Mouse (Mus musculus) embryonic facial prominence, embryonic 11.5 days (tissue): Measurements from ENCODE around the gene Cd22. TPM values are rescaled to one million over a fixed set of nuclear protein-coding genes. Genes with fewer than 3 reads are reported as not detected.

Experiments used
- ATAC-seq: fragments of 200-750 bp; cut with Nextera tagmentation; replicated peaks from 2 replicates; pipeline ENCODE4 v1.8.0; 2017; ENCODE audit warnings: low read depth; ENCODE audit not compliant: insufficient number of reproducible peaks, low FRiP score, low TSS enrichment
- DNase-seq: peaks from one replicate; pipeline ENCODE4 v3.0.0-alpha.2; 2015; ENCODE audit warnings: low spot score
- H3K27ac ChIP-seq: fragments of 300-500 bp; sonication (generic); replicated peaks from 2 replicates; pipeline ENCODE4 v1.5.1; 2014; ENCODE audit warnings: mild to moderate bottlenecking, low read depth, low read length, control low read depth
- H3K27me3 ChIP-seq: fragments of 300-500 bp; sonication (generic); 2 replicates; pipeline ENCODE4 v1.6.1; 2014; ENCODE audit warnings: mild to moderate bottlenecking, low read length, moderate library complexity, mixed read lengths; ENCODE audit not compliant: control insufficient read depth, insufficient read depth
- H3K36me3 ChIP-seq: fragments of 300-500 bp; sonication (generic); replicated peaks from 2 replicates; pipeline ENCODE4 v1.6.1; 2014; ENCODE audit warnings: low read depth, mild to moderate bottlenecking, low read length, moderate library complexity, mixed read lengths; ENCODE audit not compliant: control insufficient read depth, insufficient read depth
- H3K4me1 ChIP-seq: fragments of 300-500 bp; sonication (generic); 2 replicates; pipeline ENCODE4 v1.6.1; 2014; ENCODE audit warnings: low read length, mixed read lengths; ENCODE audit not compliant: control insufficient read depth, insufficient read depth
- H3K4me2 ChIP-seq: fragments of 300-500 bp; sonication (generic); 2 replicates; pipeline ENCODE4 v1.6.1; 2014; ENCODE audit warnings: low read depth, mild to moderate bottlenecking, control low read depth, low read length, moderate library complexity
- H3K4me3 ChIP-seq: fragments of 300-500 bp; sonication (generic); 2 replicates; pipeline ENCODE4 v1.5.1; 2014; ENCODE audit warnings: low read depth, low read length, control low read depth
- H3K9ac ChIP-seq: fragments of 300-500 bp; sonication (generic); replicated peaks from 2 replicates; pipeline ENCODE4 v1.6.1; 2014; ENCODE audit warnings: mild to moderate bottlenecking, control low read depth, low read length
- H3K9me3 ChIP-seq: fragments of 300-500 bp; sonication (generic); replicated peaks from 2 replicates; pipeline ENCODE4 v1.6.1; 2016; ENCODE audit warnings: mild to moderate bottlenecking, low read length, inconsistent platforms, mixed read lengths; ENCODE audit not compliant: control insufficient read depth
- WGBS: fragments of 180-500 bp; shearing (Covaris S2); extraction: QIAGEN DNeasy Blood & Tissue Kit; methylation state at CpG from one replicate; pipeline ENCODE4 v1.1.7; 2014; 5-methylcytosine and 5-hydroxymethylcytosine counted together
- polyA plus RNA-seq: library from polyadenylated mRNA; unstranded; fragments of >200 nt; fragmentation: Nextera tagmentation; extraction: Ambion mirVana; gene quantifications from 2 replicates; pipeline ENCODE4 v1.2.1, GENCODE M21; 2014

The Cd22 gene
- polyA plus RNA-seq, 1 experiment from 2014 or later, result not detected

GRCm38 (mm10) chr7:30909773-30910172 is 29.6 kb upstream of the Cd22 start:
- Histone ChIP-seq H3K9me3 (no peaks in the 10 kb centered on the region), H3K36me3 (no peaks in the 10 kb centered on the region), H3K4me1 (no peaks in the 10 kb centered on the region; the same call in 1 of the 2 replicates), H3K27me3 (no peaks in the 10 kb centered on the region), H3K4me2 (no peak overlapping the region), H3K4me3 (no peak overlapping the region), H3K9ac (no peak overlapping the region), H3K27ac (no peak overlapping the region)
- 85% methylated on average over 6 of the region's 6 CpGs for WGBS
- ATAC-seq (no peak), DNase-seq (no peak)

GRCm38 (mm10) chr7:30908992-30909431 is 28.9 kb upstream of the Cd22 start:
- ATAC-seq (no peak; the same call in 1 of the 2 replicates), DNase-seq (no peak)
- Histone ChIP-seq H3K4me3 (peak overlapping the region; percentile 25), H3K9ac (no peak overlapping the region), H3K27me3 (no peaks in the 10 kb centered on the region), H3K9me3 (no peaks in the 10 kb centered on the region), H3K4me2 (peak overlapping the region; percentile 58), H3K36me3 (no peaks in the 10 kb centered on the region), H3K27ac (no peak overlapping the region), H3K4me1 (no peaks in the 10 kb centered on the region; the same call in 1 of the 2 replicates)
- WGBS, result 22% methylated on average over 16 of the region's 17 CpGs

GRCm38 (mm10) chr7:30908277-30908991 is 28.3 kb upstream of the Cd22 start:
- peak; percentile 69 for ATAC-seq
- Histone ChIP-seq H3K4me1 (no peaks in the 10 kb centered on the region; the same call in 1 of the 2 replicates), H3K27ac (no peak overlapping the region), H3K9ac (no peak overlapping the region), H3K27me3 (no peaks in the 10 kb centered on the region), H3K36me3 (no peaks in the 10 kb centered on the region), H3K4me2 (peak overlapping the region; percentile 58), H3K4me3 (peak overlapping the region; percentile 25), H3K9me3 (no peaks in the 10 kb centered on the region)
- WGBS, result 3% methylated on average over 26 of the region's 26 CpGs
- DNase-seq, result peak; percentile 79

- Histone ChIP-seq H3K4me1 (no peaks in the 10 kb centered on the region; the same call in 1 of the 2 replicates), H3K27ac (no peak overlapping the region), H3K36me3 (no peaks in the 10 kb centered on the region), H3K9me3 (no peaks in the 10 kb centered on the region), H3K27me3 (no peaks in the 10 kb centered on the region), H3K9ac (no peak overlapping the region), H3K4me3 (no peak overlapping the region), H3K4me2 (no peak overlapping the region)
- no peak for ATAC-seq
- no peak for DNase-seq
- WGBS, result 56% methylated on average over 4 of the region's 4 CpGs
Measured at GRCm38 (mm10) chr7:30904042-30904441, 23.9 kb upstream of the Cd22 start.

GRCm38 (mm10) chr7:30895217-30895616 is 15.1 kb upstream of the Cd22 start:
- DNase-seq, result no peak
- no peak overlapping the region for H3K4me2 ChIP-seq
- 91% methylated on average over 3 of the region's 3 CpGs for WGBS

GRCm38 (mm10) chr7:30892515-30892914 is 12.4 kb upstream of the Cd22 start:
- DNase-seq (no peak), ATAC-seq (no peak)
- H3K27ac ChIP-seq, result no peak overlapping the region

More at GRCm38 (mm10) chr7:30895217-30895616, 15.1 kb upstream of the Cd22 start:
- no peaks in the 10 kb centered on the region for H3K9me3 ChIP-seq
- no peaks in the 10 kb centered on the region for H3K4me1 ChIP-seq
- H3K27me3 ChIP-seq, result no peaks in the 10 kb centered on the region
- no peaks in the 10 kb centered on the region for H3K36me3 ChIP-seq
- H3K9ac ChIP-seq, result no peak overlapping the region
- H3K4me3 ChIP-seq, result no peak overlapping the region
- no peak overlapping the region for H3K27ac ChIP-seq
- ATAC-seq, result no peak

GRCm38 (mm10) chr7:30891746-30892145 is 11.6 kb upstream of the Cd22 start:
- no peaks in the 10 kb centered on the region for H3K36me3 ChIP-seq
- H3K4me3 ChIP-seq, result no peak overlapping the region
- H3K9ac ChIP-seq, result no peak overlapping the region
- DNase-seq (no peak), ATAC-seq (no peak)
- 83% methylated on average over 9 of the region's 9 CpGs for WGBS
- no peaks in the 10 kb centered on the region for H3K9me3 ChIP-seq
- no peak overlapping the region for H3K4me2 ChIP-seq
- no peaks in the 10 kb centered on the region for H3K4me1 ChIP-seq
- no peaks in the 10 kb centered on the region for H3K27me3 ChIP-seq
- no peak overlapping the region for H3K27ac ChIP-seq

More at GRCm38 (mm10) chr7:30892515-30892914, 12.4 kb upstream of the Cd22 start:
- H3K4me2 ChIP-seq, result no peak overlapping the region
- H3K4me3 ChIP-seq, result no peak overlapping the region
- H3K36me3 ChIP-seq, result no peaks in the 10 kb centered on the region
- no peaks in the 10 kb centered on the region for H3K27me3 ChIP-seq
- WGBS, result 48% methylated on average over 3 of the region's 3 CpGs
- H3K9me3 ChIP-seq, result no peaks in the 10 kb centered on the region
- no peak overlapping the region for H3K9ac ChIP-seq
- no peaks in the 10 kb centered on the region for H3K4me1 ChIP-seq

GRCm38 (mm10) chr7:30890681-30891080 is 10.5 kb upstream of the Cd22 start:
- Histone ChIP-seq H3K9ac (no peak overlapping the region), H3K9me3 (no peaks in the 10 kb centered on the region), H3K27ac (no peak overlapping the region), H3K4me1 (no peaks in the 10 kb centered on the region), H3K4me3 (no peak overlapping the region), H3K36me3 (no peaks in the 10 kb centered on the region), H3K27me3 (no peaks in the 10 kb centered on the region), H3K4me2 (no peak overlapping the region)
- no peak for ATAC-seq
- no peak for DNase-seq
- WGBS, result 69% methylated on average over 2 of the region's 2 CpGs
